Mouse (Mus musculus) spleen, postnatal 0 days (tissue): ENCODE measurements around the gene Srsf10. TPM values are rescaled to one million over a fixed set of nuclear protein-coding genes. Genes with fewer than 3 reads are reported as not detected.

Experiments
- polyA plus RNA-seq: library from polyadenylated mRNA; unstranded; fragments of >200 nt; fragmentation: Nextera tagmentation; extraction: Ambion mirVana; gene quantifications from 2 replicates; pipeline ENCODE4 v1.2.1, GENCODE M21; 2015

Gene Srsf10
- 169 and 170 TPM in 2 replicates for polyA plus RNA-seq

GRCm38 (mm10) chr4:135855536-135856222, at the start of gene Srsf10:
Srsf10 (plus strand) TSS chr4:135855747.

GRCm38 (mm10) chr4:135873526-135874202, 18.1 kb downstream of the Srsf10 start, which contains the start of gene Pnrc2:
Pnrc2 (minus strand) TSS chr4:135873850.

GRCm38 (mm10) chr4:135895071-135895571, 39.6 kb downstream of the Srsf10 start, which contains the start of gene Cnr2:
Cnr2 (plus strand) TSS chr4:135895394.

Other genes starting within 250 kb of the Srsf10 start
- 1.0 and 1.4 TPM in 2 replicates for gene Ifnlr1, start 169.5 kb upstream of the Srsf10 start, polyA plus RNA-seq
- 0.07 TPM in 1 of 2 replicates, not detected in the other for gene Il22ra1, start 127.6 kb upstream of the Srsf10 start, polyA plus RNA-seq
- gene Myom3, start 96.0 kb upstream of the Srsf10 start, polyA plus RNA-seq = 0.25 and 0.33 TPM in 2 replicates
- 102 and 106 TPM in 2 replicates for gene Pnrc2, start 18.1 kb downstream of the Srsf10 start, polyA plus RNA-seq
- gene Cnr2, start 39.6 kb downstream of the Srsf10 start, polyA plus RNA-seq = 5.4 and 6.6 TPM in 2 replicates
- gene Fuca1, start 65.0 kb downstream of the Srsf10 start, polyA plus RNA-seq = 51.0 and 58.0 TPM in 2 replicates
- gene Hmgcl, start 90.7 kb downstream of the Srsf10 start, polyA plus RNA-seq = 77.9 and 85.9 TPM in 2 replicates
- 15.1 and 15.9 TPM in 2 replicates for gene Gale, start 108.0 kb downstream of the Srsf10 start, polyA plus RNA-seq
- gene Lypla2, start 116.9 kb downstream of the Srsf10 start, polyA plus RNA-seq = 68.9 and 77.7 TPM in 2 replicates
- 76.7 and 90.0 TPM in 2 replicates for gene Pithd1, start 131.5 kb downstream of the Srsf10 start, polyA plus RNA-seq
- 22.0 and 23.2 TPM in 2 replicates for gene Eloa, start 166.0 kb downstream of the Srsf10 start, polyA plus RNA-seq
- 401 and 421 TPM in 2 replicates for gene Rpl11, start 197.7 kb downstream of the Srsf10 start, polyA plus RNA-seq